Mouse (Mus musculus) bone marrow macrophage, adult 2 months (primary cell): ENCODE measurements around the gene Fuk. TPM values are rescaled to one million over a fixed set of nuclear protein-coding genes. Genes with fewer than 3 reads are reported as not detected.
A peak's percentile ranks its signal among the peaks of the same experiment; 100 is the strongest.

Experiments used
- H3K27ac ChIP-seq: 2 replicates; pipeline ENCODE4 v1.5.1; 2012; ENCODE audit warnings: low read depth, low read length; ENCODE audit not compliant: insufficient read depth
- H3K4me1 ChIP-seq: 2 replicates; pipeline ENCODE4 v1.6.1; 2012; ENCODE audit warnings: low read length; ENCODE audit not compliant: control insufficient read depth, insufficient read depth
- H3K4me3 ChIP-seq: 2 replicates; pipeline ENCODE4 v1.5.1; 2012; ENCODE audit warnings: mild to moderate bottlenecking, low read length, moderate library complexity; ENCODE audit not compliant: insufficient read depth
- CTCF ChIP-seq: IDR thresholded peaks from 2 replicates; pipeline ENCODE4 v1.5.1; 2012; ENCODE audit warnings: low read depth, mild to moderate bottlenecking, low read length, moderate library complexity
- POLR2A ChIP-seq: IDR thresholded peaks from 2 replicates; pipeline ENCODE4 v1.6.1; 2012; ENCODE audit warnings: mild to moderate bottlenecking, low read depth, low read length, borderline replicate concordance
- polyA plus RNA-seq: library from polyadenylated mRNA; stranded (reverse); fragments of >200 nt; gene quantifications from 2 replicates; pipeline ENCODE4 v1.2.4, GENCODE M21; 2012; ENCODE audit not compliant: missing spikeins, insufficient read depth, insufficient read length

Gene Fuk
- polyA plus RNA-seq, 1 experiment: 6.2 TPM

GRCm38 (mm10) chr8:110851186-110851585 lies 51.1 kb downstream of the Fuk start:
- TF ChIP-seq POLR2A (no peak), CTCF (no peak)
- peaks cover 6% of the 10 kb centered on the region; the same call in 1 of the 2 replicates for H3K4me1 ChIP-seq
- no peak overlapping the region for H3K4me3 ChIP-seq
- H3K27ac ChIP-seq: no peak overlapping the region

GRCm38 (mm10) chr8:110847645-110848495 lies 54.4 kb downstream of the Fuk start:
- H3K27ac ChIP-seq: peak overlapping the region; percentile 75; the same call in 1 of the 2 replicates
- H3K4me1 ChIP-seq: peaks cover 9% of the 10 kb centered on the region; the same call in 1 of the 2 replicates
- H3K4me3 ChIP-seq: peak overlapping the region; percentile 73
- no peak for TF ChIP-seq CTCF
- no peak for TF ChIP-seq POLR2A

GRCm38 (mm10) chr8:110847171-110847549 lies 55.1 kb downstream of the Fuk start:
- Histone ChIP-seq H3K27ac (peak overlapping the region; percentile 75), H3K4me3 (peak overlapping the region; percentile 73), H3K4me1 (peaks cover 9% of the 10 kb centered on the region; the same call in 1 of the 2 replicates)
- TF ChIP-seq CTCF (no peak), POLR2A (no peak)

- Histone ChIP-seq H3K27ac (peak within 1 kb of the TSS; percentile 75), H3K4me3 (peak within 1 kb of the TSS; percentile 80), H3K4me1 (peaks cover 9% of the 10 kb centered on the region; the same call in 1 of the 2 replicates)
- TF ChIP-seq POLR2A: peak; percentile 84; the same call in 1 of the 2 replicates
- TF ChIP-seq CTCF: no peak
Observed at GRCm38 (mm10) chr8:110846405-110847170, 55.7 kb downstream of the Fuk start, which contains the start of the genes Cog4 and Sf3b3. TSS of gene Cog4 (plus strand) at chr8:110846600. TSS of gene Sf3b3 (minus strand) at chr8:110846787.

GRCm38 (mm10) chr8:110845821-110846404 lies 56.4 kb downstream of the Fuk start:
- Histone ChIP-seq H3K4me1 (peaks cover 9% of the 10 kb centered on the region; the same call in 1 of the 2 replicates), H3K4me3 (peak overlapping the region; percentile 80), H3K27ac (peak overlapping the region; percentile 75)
- TF ChIP-seq POLR2A (no peak), CTCF (no peak)

GRCm38 (mm10) chr8:110844941-110845340 lies 57.3 kb downstream of the Fuk start:
- TF ChIP-seq POLR2A (no peak), CTCF (no peak)
- Histone ChIP-seq H3K4me3 (peak overlapping the region; percentile 45; the same call in 1 of the 2 replicates), H3K4me1 (peaks cover 9% of the 10 kb centered on the region; the same call in 1 of the 2 replicates), H3K27ac (no peak overlapping the region)

- TF ChIP-seq CTCF (no peak), POLR2A (no peak)
- H3K27ac ChIP-seq: no peak overlapping the region
- H3K4me3 ChIP-seq: no peak overlapping the region
- H3K4me1 ChIP-seq: peaks cover 7% of the 10 kb centered on the region; the same call in 1 of the 2 replicates
Observed at GRCm38 (mm10) chr8:110843207-110843606, 59.1 kb downstream of the Fuk start.

GRCm38 (mm10) chr8:110842012-110842574 lies 60.2 kb downstream of the Fuk start:
- TF ChIP-seq CTCF (no peak), POLR2A (no peak)
- H3K4me1 ChIP-seq: peaks cover 4% of the 10 kb centered on the region; the same call in 1 of the 2 replicates
- no peak overlapping the region for H3K27ac ChIP-seq
- no peak overlapping the region for H3K4me3 ChIP-seq

Other genes with a start within 250 kb of the Fuk start
- 0.44 and 0.50 TPM in 2 replicates for gene Mtss1l, start 181.0 kb downstream of the Fuk start, polyA plus RNA-seq
- gene Il34, start 96.6 kb downstream of the Fuk start, polyA plus RNA-seq: not detected in 2 replicates
- gene Cog4, start 55.9 kb downstream of the Fuk start, polyA plus RNA-seq: 31.1 and 33.5 TPM in 2 replicates
- 31.2 and 32.3 TPM in 2 replicates for gene Sf3b3, start 55.7 kb downstream of the Fuk start, polyA plus RNA-seq
- gene St3gal2, start 17.4 kb upstream of the Fuk start, polyA plus RNA-seq: 12.4 and 13.3 TPM in 2 replicates
- 32.5 and 36.1 TPM in 2 replicates for gene Ddx19a, start 95.3 kb upstream of the Fuk start, polyA plus RNA-seq
- 5.5 and 6.4 TPM in 2 replicates for gene Ddx19b, start 129.3 kb upstream of the Fuk start, polyA plus RNA-seq
- 20.8 and 27.2 TPM in 2 replicates for gene Aars, start 130.7 kb upstream of the Fuk start, polyA plus RNA-seq
- not detected in 2 replicates for gene Exosc6, start 153.9 kb upstream of the Fuk start, polyA plus RNA-seq
- not detected in 2 replicates for gene Clec18a, start 189.9 kb upstream of the Fuk start, polyA plus RNA-seq
- gene Pdpr, start 192.1 kb upstream of the Fuk start, polyA plus RNA-seq: 8.1 and 11.3 TPM in 2 replicates